Mouse (Mus musculus): ENCODE data around the gene Prdm10. TPM values are rescaled to one million over a fixed set of nuclear protein-coding genes. Genes with fewer than 3 reads are reported as not detected.
A peak's percentile ranks its signal among the peaks of the same experiment; 100 is the strongest.

Prdm10 gene
- polyA plus RNA-seq, 1 experiment from 2014 or later: 3.6 TPM

DNA sequence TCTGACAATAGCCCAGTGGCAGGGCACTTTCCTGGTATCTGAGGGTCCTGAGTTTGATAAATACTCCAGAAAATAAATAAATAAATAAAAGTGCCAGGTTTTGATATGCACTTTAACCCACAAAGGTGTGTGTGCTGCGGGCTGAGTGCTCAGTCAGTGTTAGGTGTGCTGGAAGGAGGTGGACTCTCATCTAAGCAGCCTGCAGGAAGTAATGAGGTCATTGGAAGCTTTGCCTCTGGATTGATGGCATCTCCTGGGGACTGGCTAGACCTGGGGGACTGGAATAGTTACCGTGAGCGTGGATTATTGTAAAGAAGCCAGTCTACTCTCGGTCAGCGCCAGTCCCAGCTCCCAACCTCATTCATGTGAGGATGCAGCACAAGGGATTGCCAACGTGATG lies 33.9 kb upstream of the Prdm10 start:
- Histone ChIP-seq H3K27me3 (replicated peaks) (no peaks in the 10 kb centered on the region), H3K36me3 (no peaks in the 10 kb centered on the region), H3K27ac (replicated peaks) (no peak overlapping the region), H3K9me3 (no peaks in the 10 kb centered on the region), H3K4me3 (no peak overlapping the region), H3K4me1 (no peaks in the 10 kb centered on the region), H3K9ac (no peak overlapping the region), H3K4me2 (no peak overlapping the region)
- no peak for ATAC-seq (ENCODE audit: extremely low read depth, insufficient number of reproducible peaks, low FRiP score, low TSS enrichment)
- 51% methylated on average over 6 of the region's 6 CpGs for WGBS

DNA sequence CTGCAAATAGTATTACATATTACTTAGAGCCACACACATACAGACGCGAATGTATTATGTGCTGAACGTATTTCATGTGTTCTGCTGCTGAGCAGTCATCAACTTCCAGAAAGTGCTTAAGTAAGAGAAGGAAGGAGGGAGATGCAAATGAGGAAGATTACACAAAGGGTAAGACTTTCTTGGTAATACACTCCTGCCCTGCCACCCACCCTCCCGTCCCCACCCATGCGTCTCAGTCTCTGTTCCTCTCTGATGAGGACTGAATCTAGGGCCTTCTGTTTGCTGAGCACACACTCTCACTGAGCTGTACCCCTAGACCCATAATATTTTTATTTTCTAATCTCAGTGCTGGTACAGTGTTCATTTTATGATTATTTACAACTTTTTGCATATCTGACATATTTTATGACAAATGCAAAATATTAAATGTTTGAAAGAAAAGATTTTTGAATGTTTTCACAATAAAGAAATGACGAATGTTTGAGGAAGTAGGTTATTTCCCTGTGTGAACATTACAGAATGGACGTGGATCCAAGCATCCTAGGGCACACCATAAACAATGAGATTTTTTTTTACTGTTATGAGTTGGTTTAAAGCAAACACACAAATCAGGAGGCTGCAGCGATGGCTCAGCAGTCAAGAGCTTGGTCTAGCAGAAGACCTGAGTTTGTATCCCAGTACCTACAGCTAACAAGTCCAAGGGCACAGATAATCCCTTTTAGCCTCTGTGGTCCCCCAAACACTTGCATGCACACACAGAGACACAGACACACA lies 32.7 kb upstream of the Prdm10 start:
- H3K4me1 ChIP-seq: 0 out of 2 replicates have a peak, but pooled peaks cover 4% of the 10 kb centered on the region
- WGBS: 83% methylated on average over 8 of the region's 8 CpGs

DNA sequence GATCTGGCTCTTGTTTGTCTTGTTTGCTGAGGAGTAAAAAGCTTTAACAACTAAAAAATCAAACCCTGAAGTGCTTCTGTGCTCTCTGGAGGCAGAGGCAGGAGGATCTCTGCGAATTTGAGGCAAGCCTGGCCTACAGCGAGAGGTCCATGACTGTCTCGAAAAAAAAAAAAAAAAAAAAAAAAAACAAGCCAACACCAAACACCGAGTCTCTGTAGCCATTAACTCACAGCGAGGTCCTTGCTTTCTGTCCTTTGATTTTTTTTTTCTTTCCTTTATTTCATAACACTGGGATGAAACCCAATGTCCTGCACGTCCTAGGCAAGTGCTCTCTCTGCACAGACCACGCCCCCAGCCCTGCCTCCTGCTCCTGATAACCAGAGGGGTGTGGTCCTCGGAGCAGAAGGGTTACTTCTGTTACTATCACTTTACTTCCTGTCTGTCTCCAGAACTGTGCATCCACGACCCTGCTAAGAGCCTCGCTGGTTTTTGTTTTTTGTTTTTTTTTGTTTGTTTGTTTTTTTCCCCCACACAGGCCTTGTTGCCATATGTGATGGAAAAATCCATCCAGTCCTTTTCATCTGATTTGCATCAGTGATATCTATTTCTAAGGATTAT lies 28.0 kb upstream of the Prdm10 start:
- peak; percentile 77; the same call in 1 of the 2 replicates for ATAC-seq (ENCODE audit: extremely low read depth, insufficient number of reproducible peaks, low FRiP score, low TSS enrichment)
- no peaks in the 10 kb centered on the region for H3K9me3 ChIP-seq
- H3K9ac ChIP-seq: no peak overlapping the region
- no peak overlapping the region for H3K4me3 ChIP-seq
- peaks cover 19% of the 10 kb centered on the region for H3K4me1 ChIP-seq
- 59% methylated on average over 10 of the region's 10 CpGs for WGBS
- H3K27me3 ChIP-seq (replicated peaks): no peaks in the 10 kb centered on the region
- peak overlapping the region; percentile 85 for H3K27ac ChIP-seq (replicated peaks)
- peak overlapping the region; percentile 60 for H3K4me2 ChIP-seq
- H3K36me3 ChIP-seq: no peaks in the 10 kb centered on the region

More for the DNA sequence above, 32.7 kb upstream of the Prdm10 start:
- no peak overlapping the region for H3K4me2 ChIP-seq
- no peaks in the 10 kb centered on the region for H3K27me3 ChIP-seq (replicated peaks)
- no peak overlapping the region for H3K4me3 ChIP-seq
- no peak for ATAC-seq (ENCODE audit: extremely low read depth, insufficient number of reproducible peaks, low FRiP score, low TSS enrichment)
- H3K36me3 ChIP-seq: no peaks in the 10 kb centered on the region
- no peak overlapping the region for H3K9ac ChIP-seq
- H3K27ac ChIP-seq (replicated peaks): no peak overlapping the region
- H3K9me3 ChIP-seq: no peaks in the 10 kb centered on the region

DNA sequence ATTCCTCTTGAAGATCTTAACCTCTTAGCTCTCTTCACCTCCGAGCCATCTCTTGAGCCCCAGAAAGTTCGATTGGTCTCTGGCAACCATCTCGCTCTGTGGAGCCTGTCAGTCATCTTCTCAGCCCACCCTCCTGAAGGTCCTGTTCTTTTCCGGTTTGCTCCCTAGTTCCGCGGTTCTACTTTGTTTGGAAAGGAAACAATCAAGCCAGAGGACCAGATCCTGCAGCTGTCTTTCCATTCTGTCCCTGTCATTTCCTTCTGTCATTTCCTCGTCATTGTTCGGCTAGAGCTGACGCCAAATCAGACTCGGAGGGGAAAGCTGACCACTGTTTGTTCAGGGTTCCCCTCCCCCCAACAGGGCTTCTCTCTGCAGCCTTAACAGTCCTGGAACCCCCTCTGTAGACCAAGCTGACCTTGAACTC lies 27.0 kb upstream of the Prdm10 start:
- Histone ChIP-seq H3K4me3 (peak overlapping the region; percentile 33), H3K27me3 (replicated peaks) (no peaks in the 10 kb centered on the region), H3K9ac (peak overlapping the region; percentile 60), H3K4me1 (peaks cover 19% of the 10 kb centered on the region), H3K27ac (replicated peaks) (peak overlapping the region; percentile 85), H3K4me2 (peak overlapping the region; percentile 60), H3K36me3 (no peaks in the 10 kb centered on the region), H3K9me3 (no peaks in the 10 kb centered on the region)
- 17% methylated on average over 10 of the region's 10 CpGs for WGBS
- ATAC-seq (ENCODE audit: extremely low read depth, insufficient number of reproducible peaks, low FRiP score, low TSS enrichment): peak; percentile 53; the same call in 1 of the 2 replicates

DNA sequence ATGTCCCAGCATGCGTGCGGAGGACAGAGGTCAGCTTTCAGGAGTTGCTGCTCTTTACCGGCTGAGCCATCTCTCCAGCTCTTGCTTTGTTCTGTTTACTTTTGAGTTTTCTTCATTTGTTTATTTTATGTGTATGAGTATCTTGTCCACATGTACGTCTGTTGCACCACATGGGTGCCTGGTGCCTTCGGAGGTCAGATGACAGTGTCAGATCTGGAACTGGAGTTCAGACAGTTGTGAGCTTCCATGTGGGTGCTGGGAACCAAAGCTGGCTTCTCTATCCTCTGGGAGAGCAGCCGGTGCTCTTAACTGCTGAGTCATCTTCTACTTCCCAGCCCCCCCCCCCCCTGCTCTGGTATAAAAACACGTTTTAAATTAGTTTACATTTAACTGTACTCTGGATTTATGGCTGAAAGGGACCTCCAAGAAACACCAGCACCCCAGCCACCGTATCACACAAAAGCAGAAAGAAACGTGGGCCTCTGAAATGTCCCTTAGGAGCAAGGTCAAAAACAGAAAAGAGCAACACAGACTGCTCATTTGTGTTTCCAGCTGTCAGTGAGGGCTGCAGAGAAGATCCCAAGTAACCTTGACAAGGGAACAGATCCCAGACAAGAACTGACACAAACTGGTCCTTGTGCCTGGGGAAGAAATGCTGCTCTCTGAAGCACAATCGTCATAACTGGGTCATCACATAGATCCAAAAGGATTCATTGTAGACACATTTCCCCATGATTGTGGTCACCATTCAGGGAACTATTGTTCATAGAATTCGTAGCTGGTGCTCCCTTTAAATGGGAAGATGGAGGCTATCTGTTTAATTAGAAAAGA lies 26.3 kb upstream of the Prdm10 start:
- peak overlapping the region; percentile 85 for H3K27ac ChIP-seq (replicated peaks)
- peaks cover 19% of the 10 kb centered on the region for H3K4me1 ChIP-seq
- peak overlapping the region; percentile 33 for H3K4me3 ChIP-seq
- peak overlapping the region; percentile 60 for H3K9ac ChIP-seq
- peak overlapping the region; percentile 60 for H3K4me2 ChIP-seq
- H3K36me3 ChIP-seq: no peaks in the 10 kb centered on the region
- H3K27me3 ChIP-seq (replicated peaks): no peaks in the 10 kb centered on the region
- ATAC-seq (ENCODE audit: extremely low read depth, insufficient number of reproducible peaks, low FRiP score, low TSS enrichment): peak; percentile 43
- no peaks in the 10 kb centered on the region for H3K9me3 ChIP-seq
- 59% methylated on average over 11 of the region's 11 CpGs for WGBS

DNA sequence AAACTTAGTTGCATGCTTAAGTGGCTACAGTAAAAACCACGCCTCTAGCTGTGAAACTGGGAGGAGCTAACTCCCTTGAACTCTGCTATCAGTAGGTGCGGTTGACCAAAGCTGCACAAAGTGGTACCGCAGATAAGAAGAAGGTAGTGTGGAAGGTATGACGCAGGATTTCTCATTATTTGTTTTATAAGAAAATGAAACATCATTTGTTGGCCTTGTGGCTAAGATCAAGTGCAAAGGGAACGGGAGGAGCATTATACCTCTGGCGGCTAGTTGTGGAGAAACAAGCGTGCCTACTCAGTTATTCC lies 25.7 kb upstream of the Prdm10 start:
- peak overlapping the region; percentile 38 for H3K4me2 ChIP-seq
- no peaks in the 10 kb centered on the region for H3K9me3 ChIP-seq
- H3K9ac ChIP-seq: no peak overlapping the region
- no peak for ATAC-seq (ENCODE audit: extremely low read depth, insufficient number of reproducible peaks, low FRiP score, low TSS enrichment)
- H3K27me3 ChIP-seq (replicated peaks): no peaks in the 10 kb centered on the region
- H3K27ac ChIP-seq (replicated peaks): peak overlapping the region; percentile 85
- WGBS: 64% methylated on average over 7 of the region's 7 CpGs
- H3K36me3 ChIP-seq: no peaks in the 10 kb centered on the region
- no peak overlapping the region for H3K4me3 ChIP-seq
- H3K4me1 ChIP-seq: peaks cover 19% of the 10 kb centered on the region

DNA sequence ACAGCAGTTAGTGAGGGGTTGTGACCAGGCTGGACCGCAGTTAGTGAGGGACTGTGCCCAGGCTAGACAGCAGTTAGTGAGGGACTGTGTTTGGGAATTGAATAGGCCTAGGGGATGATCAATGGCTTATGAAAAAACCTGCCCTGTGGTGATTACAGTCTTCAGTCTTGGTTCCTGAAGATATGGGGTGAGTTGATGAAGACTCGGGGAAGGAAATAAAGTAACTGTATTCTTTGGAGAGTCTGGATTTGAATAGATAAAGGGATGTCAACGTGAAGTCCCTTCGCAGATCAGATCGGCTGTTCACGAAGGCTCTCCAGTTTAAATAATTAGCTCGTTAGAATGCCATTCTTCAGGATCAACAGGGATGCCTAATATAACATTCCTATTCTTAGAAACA lies 24.4 kb upstream of the Prdm10 start:
- H3K4me1 ChIP-seq: peaks cover 28% of the 10 kb centered on the region
- no peak overlapping the region for H3K9ac ChIP-seq
- no peak overlapping the region for H3K4me3 ChIP-seq
- no peak for ATAC-seq (ENCODE audit: extremely low read depth, insufficient number of reproducible peaks, low FRiP score, low TSS enrichment)
- no peaks in the 10 kb centered on the region for H3K36me3 ChIP-seq
- WGBS: 52% methylated on average over 7 of the region's 7 CpGs
- H3K9me3 ChIP-seq: no peaks in the 10 kb centered on the region
- peak overlapping the region; percentile 6; the same call in 1 of the 2 replicates for H3K4me2 ChIP-seq
- H3K27ac ChIP-seq (replicated peaks): no peak overlapping the region
- H3K27me3 ChIP-seq (replicated peaks): no peaks in the 10 kb centered on the region

DNA sequence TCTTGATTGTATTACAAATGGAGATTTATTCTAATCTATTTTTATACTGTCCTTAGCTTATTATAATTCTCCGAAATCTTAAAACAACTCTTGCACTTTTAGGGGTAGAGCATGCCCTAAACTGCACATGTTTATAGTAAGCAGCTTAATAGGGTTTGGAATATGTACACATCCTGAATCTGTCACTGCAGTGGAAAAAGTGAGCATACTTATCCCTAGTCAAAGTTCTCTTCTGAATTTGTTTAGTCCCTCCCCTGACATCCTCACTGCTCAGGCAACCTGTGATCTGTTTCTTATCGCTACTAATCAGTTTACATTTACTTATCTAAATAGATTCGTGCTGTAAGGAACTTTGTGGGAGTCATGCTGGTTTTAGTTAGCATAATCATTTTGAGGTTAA lies 22.1 kb upstream of the Prdm10 start:
- 50% methylated on average over 3 of the region's 3 CpGs for WGBS
- Histone ChIP-seq H3K4me1 (peaks cover 34% of the 10 kb centered on the region), H3K9ac (no peak overlapping the region), H3K4me2 (no peak overlapping the region), H3K27ac (replicated peaks) (no peak overlapping the region), H3K36me3 (no peaks in the 10 kb centered on the region), H3K4me3 (no peak overlapping the region), H3K27me3 (replicated peaks) (no peaks in the 10 kb centered on the region), H3K9me3 (no peaks in the 10 kb centered on the region)
- ATAC-seq (ENCODE audit: extremely low read depth, insufficient number of reproducible peaks, low FRiP score, low TSS enrichment): no peak

DNA sequence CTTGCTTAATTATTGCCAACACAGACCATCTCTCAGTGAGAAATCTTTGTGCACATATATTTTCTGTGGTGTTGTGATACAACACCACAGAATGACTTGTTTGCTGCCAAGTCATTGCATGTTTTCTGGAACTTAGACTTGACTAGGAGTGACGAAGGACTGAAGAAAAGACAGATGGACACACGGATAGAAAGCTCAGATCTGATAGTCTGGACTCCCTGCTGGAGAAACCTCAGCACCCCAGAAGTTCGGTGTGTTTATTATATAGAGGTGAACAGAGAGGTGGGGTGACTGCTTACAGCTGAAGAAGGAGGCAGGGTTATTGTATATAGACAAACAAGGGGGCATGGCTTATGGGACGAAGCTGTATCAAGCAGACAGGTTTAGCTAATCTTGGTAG lies 20.1 kb upstream of the Prdm10 start:
- no peak overlapping the region for H3K27ac ChIP-seq (replicated peaks)
- no peak overlapping the region for H3K4me3 ChIP-seq
- H3K9me3 ChIP-seq: no peaks in the 10 kb centered on the region
- ATAC-seq (ENCODE audit: extremely low read depth, insufficient number of reproducible peaks, low FRiP score, low TSS enrichment): no peak
- 65% methylated on average over 4 of the region's 4 CpGs for WGBS
- no peaks in the 10 kb centered on the region for H3K27me3 ChIP-seq (replicated peaks)
- no peak overlapping the region for H3K4me2 ChIP-seq
- H3K36me3 ChIP-seq: no peaks in the 10 kb centered on the region
- peaks cover 29% of the 10 kb centered on the region for H3K4me1 ChIP-seq
- no peak overlapping the region for H3K9ac ChIP-seq

DNA sequence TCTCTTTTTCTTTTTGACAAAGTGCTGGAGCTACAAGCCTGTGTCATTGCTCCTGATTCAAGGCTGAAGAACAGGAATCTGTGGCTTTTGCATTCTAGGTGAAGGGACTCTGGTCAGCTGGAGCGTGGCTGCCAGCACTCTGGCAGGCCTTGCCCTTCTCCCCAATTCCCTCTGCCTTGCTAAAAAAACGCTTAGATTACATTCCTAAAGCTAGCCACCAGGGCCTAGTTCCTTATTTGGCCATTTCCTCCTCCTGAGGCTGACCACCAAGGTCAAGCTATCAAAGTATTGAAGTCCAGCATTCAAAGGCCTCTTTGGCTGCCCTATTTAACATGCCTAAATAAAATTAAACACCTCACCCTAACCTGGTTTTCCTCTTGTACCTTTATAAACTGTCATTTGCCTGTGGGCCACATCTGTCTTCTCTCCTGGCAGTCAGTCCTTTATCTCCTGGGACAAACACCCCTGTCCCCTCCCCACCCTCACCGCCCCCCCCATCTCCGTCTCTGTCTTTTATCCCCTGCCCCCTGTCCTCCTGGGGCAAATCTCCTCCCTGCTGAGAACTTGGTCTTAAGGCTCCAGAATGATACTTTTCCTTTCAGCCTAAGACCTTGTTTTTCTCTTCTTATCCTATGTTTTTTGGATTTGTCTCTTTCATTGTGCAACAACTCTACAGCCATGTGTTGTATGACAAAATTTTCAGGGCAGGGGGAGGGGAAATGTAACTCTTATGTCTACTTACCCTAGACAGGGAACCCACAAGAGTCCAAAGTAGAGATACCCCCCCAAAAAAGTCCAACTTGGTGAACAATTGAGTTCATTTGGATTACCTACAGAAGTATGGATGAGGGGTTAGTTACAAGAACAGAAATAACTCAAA lies 17.9 kb upstream of the Prdm10 start:
- Histone ChIP-seq H3K27ac (replicated peaks) (peak overlapping the region; percentile 56; the same call in 1 of the 2 replicates), H3K4me1 (peaks cover 43% of the 10 kb centered on the region), H3K36me3 (no peaks in the 10 kb centered on the region), H3K9ac (no peak overlapping the region), H3K9me3 (no peaks in the 10 kb centered on the region), H3K27me3 (replicated peaks) (no peaks in the 10 kb centered on the region), H3K4me3 (no peak overlapping the region), H3K4me2 (no peak overlapping the region)
- 30% methylated on average over 4 of the region's 4 CpGs for WGBS
- no peak for ATAC-seq (ENCODE audit: extremely low read depth, insufficient number of reproducible peaks, low FRiP score, low TSS enrichment)
